Mouse (Mus musculus) hindbrain, embryonic 15.5 days (tissue): Measurements from ENCODE around the gene Erh. TPM values are rescaled to one million over a fixed set of nuclear protein-coding genes. Genes with fewer than 3 reads are reported as not detected.

Experiments used
- ATAC-seq: fragments of 200-750 bp; cut with Nextera tagmentation; 2 replicates; pipeline ENCODE4 v1.8.0; 2017; ENCODE audit warnings: low read depth, moderate number of reproducible peaks, moderate TSS enrichment; ENCODE audit not compliant: low FRiP score
- H3K27ac ChIP-seq: fragments of 300-500 bp; sonication (generic); replicated peaks from 2 replicates; pipeline ENCODE4 v1.5.1; 2015; ENCODE audit warnings: mild to moderate bottlenecking, inconsistent platforms
- H3K27me3 ChIP-seq: fragments of 300-500 bp; sonication (generic); 2 replicates; pipeline ENCODE4 v1.6.1; 2015; ENCODE audit warnings: control low read depth, inconsistent platforms
- H3K36me3 ChIP-seq: fragments of 300-500 bp; sonication (generic); 2 replicates; pipeline ENCODE4 v1.6.1; 2015; ENCODE audit warnings: control low read depth, inconsistent platforms
- H3K4me1 ChIP-seq: fragments of 300-500 bp; sonication (generic); replicated peaks from 2 replicates; pipeline ENCODE4 v1.6.1; 2015; ENCODE audit warnings: control low read depth, inconsistent platforms
- H3K4me2 ChIP-seq: fragments of 300-500 bp; sonication (generic); 2 replicates; pipeline ENCODE4 v1.6.1; 2015; ENCODE audit warnings: moderate library complexity, mild to moderate bottlenecking, inconsistent platforms
- H3K4me3 ChIP-seq: fragments of 300-500 bp; sonication (generic); 2 replicates; pipeline ENCODE4 v1.5.1; 2015; ENCODE audit warnings: mild to moderate bottlenecking, inconsistent platforms
- H3K9ac ChIP-seq: fragments of 300-500 bp; sonication (generic); 2 replicates; pipeline ENCODE4 v1.6.1; 2015; ENCODE audit warnings: inconsistent platforms
- H3K9me3 ChIP-seq: fragments of 300-500 bp; sonication (generic); 2 replicates; pipeline ENCODE4 v1.6.1; 2016; ENCODE audit warnings: control low read depth, inconsistent platforms
- WGBS: fragments of 180-500 bp; shearing (Covaris S2); methylation state at CpG from one replicate; pipeline ENCODE4 v1.1.7; 2015; 5-methylcytosine and 5-hydroxymethylcytosine counted together
- polyA plus RNA-seq: library from polyadenylated mRNA; unstranded; fragments of >200 nt; fragmentation: Nextera tagmentation; extraction: Ambion mirVana; gene quantifications from 2 replicates; pipeline ENCODE4 v1.2.1, GENCODE M21; 2015

Erh gene
- polyA plus RNA-seq: 270 and 289 TPM in 2 replicates

DNA sequence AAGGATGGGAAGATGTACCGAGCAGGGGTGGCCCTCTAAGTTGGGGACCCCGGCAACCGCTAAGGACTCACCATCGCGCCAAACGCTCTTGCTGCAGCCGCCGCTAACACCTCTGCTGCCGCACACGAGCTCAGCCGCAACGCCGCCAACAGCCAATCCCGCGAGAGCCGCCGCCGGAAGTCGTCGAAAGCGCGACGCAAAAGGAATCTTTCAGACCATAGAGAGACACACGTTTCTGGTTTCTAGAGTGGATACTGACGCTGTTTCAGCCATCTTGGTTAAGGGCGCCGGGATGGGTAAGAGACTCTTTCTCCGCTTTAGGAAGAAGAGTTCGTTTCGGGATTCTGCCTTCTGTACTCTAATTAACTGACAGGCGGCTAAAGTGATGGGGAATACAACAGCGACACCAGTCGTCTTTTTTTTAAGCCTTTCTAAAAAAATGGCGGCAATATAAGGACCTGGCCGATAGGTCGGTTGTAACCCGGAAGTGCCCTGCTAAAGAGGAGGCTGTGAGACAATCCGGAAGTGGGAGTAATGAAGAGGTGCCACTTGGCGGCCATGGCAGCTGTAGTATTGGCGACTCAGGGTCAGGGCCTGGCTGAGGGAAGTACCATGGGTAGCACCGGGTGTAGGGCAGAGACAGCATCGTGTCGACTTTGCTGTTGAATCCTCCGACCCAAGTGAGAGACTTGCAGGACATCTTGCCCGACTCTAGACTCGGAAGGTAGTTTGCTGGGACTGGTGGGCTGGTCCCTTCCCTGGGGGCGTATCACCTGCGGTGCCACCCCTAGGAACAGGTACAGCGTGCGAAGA, at the start of gene Erh, which contains the start of gene Slc39a9:
Gene Erh, minus strand, starts transcription at position 649 of the 813 bp plus-strand sequence.
Gene Slc39a9, plus strand, starts transcription at position 191 of the 813 bp plus-strand sequence.
- H3K27me3 ChIP-seq: no peaks in the 10 kb centered on the region
- peaks cover 62% of the 10 kb centered on the region for H3K4me1 ChIP-seq
- peak within 1 kb of the TSS; percentile 92 for H3K4me2 ChIP-seq
- peak within 1 kb of the TSS; percentile 97 for H3K4me3 ChIP-seq
- peak within 1 kb of the TSS; percentile 98 for H3K9ac ChIP-seq
- WGBS: under 1% methylated on average over 50 of the region's 50 CpGs
- ATAC-seq: peak; percentile 97
- H3K36me3 ChIP-seq: peaks cover 24% of the 10 kb centered on the region
- no peaks in the 10 kb centered on the region for H3K9me3 ChIP-seq
- peak within 1 kb of the TSS; percentile 94 for H3K27ac ChIP-seq

GRCm38 (mm10) chr12:80693700-80694099, 49.6 kb upstream of the Erh start:
- peaks cover 48% of the 10 kb centered on the region for H3K27me3 ChIP-seq
- H3K4me1 ChIP-seq: peaks cover 21% of the 10 kb centered on the region
- H3K4me2 ChIP-seq: no peak overlapping the region
- no peak overlapping the region for H3K27ac ChIP-seq
- 49% methylated on average over 2 of the region's 2 CpGs for WGBS
- ATAC-seq: no peak
- no peak overlapping the region for H3K9ac ChIP-seq
- H3K9me3 ChIP-seq: no peaks in the 10 kb centered on the region
- H3K36me3 ChIP-seq: no peaks in the 10 kb centered on the region
- H3K4me3 ChIP-seq: no peak overlapping the region

- Histone ChIP-seq H3K4me1 (peaks cover 21% of the 10 kb centered on the region), H3K4me2 (peak within 1 kb of the TSS; percentile 60), H3K27ac (no peak within 1 kb of the TSS), H3K9me3 (no peaks in the 10 kb centered on the region), H3K4me3 (peak within 1 kb of the TSS; percentile 41), H3K27me3 (peaks cover 48% of the 10 kb centered on the region), H3K9ac (peak within 1 kb of the TSS; percentile 2; the same call in 1 of the 2 replicates), H3K36me3 (no peaks in the 10 kb centered on the region)
- WGBS: 1% methylated on average over 42 of the region's 52 CpGs
- ATAC-seq: peak; percentile 60
These were observed 48.3 kb upstream of the Erh start, which contains the start of gene Plekhd1 for GRCm38 (mm10) chr12:80692269-80692972. Gene Plekhd1, plus strand, starts transcription at chr12:80692591.

DNA sequence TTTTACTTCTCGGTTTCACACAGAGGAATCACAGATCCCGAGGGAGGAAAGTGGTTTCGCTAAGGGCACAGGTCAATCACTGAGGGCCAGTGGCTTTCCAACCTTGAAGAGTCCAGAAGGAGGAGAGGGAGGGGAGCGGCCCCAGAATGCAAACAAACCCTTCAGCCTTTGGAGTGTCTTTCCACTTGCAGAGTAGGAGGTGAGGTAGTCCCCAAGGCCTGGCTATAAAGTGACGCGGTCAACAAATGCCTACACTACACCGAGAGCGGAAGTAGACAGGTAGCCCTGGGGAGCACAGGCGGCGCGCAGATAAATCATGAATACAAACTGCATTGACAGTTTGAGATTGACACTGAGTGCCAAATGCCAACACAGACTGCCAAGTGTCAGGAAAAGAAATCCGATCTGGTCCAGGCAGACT, 47.5 kb upstream of the Erh start:
- Histone ChIP-seq H3K36me3 (no peaks in the 10 kb centered on the region), H3K4me3 (peak overlapping the region; percentile 41), H3K27ac (no peak overlapping the region), H3K9me3 (no peaks in the 10 kb centered on the region), H3K9ac (no peak overlapping the region), H3K4me1 (peaks cover 21% of the 10 kb centered on the region), H3K4me2 (peak overlapping the region; percentile 60), H3K27me3 (peaks cover 48% of the 10 kb centered on the region)
- ATAC-seq: no peak
- WGBS: 14% methylated on average over 12 of the region's 12 CpGs

DNA sequence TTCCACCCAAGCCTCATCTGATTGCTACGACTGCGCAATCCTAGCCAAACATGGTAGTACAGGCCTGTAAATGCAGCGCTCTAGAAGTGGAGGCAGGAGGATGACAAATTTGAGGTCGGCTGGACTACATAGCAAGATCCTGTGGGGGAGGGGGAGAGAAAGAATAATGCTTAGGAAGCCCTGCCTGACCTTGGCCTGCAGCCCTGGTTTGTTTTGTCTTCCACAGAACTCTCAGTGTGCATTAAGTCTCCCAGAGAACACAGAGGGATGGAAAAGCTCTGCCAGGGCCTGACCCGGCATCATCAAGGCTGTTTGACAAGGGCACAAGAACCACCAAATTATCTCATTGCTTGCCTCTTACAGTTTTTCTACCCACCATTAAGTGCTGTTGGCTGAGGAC, 45.6 kb upstream of the Erh start:
- Histone ChIP-seq H3K36me3 (no peaks in the 10 kb centered on the region), H3K4me3 (no peak overlapping the region), H3K27ac (no peak overlapping the region), H3K4me1 (peaks cover 21% of the 10 kb centered on the region), H3K9ac (no peak overlapping the region), H3K4me2 (no peak overlapping the region), H3K9me3 (no peaks in the 10 kb centered on the region), H3K27me3 (peaks cover 41% of the 10 kb centered on the region)
- no peak for ATAC-seq
- 58% methylated on average over 5 of the region's 5 CpGs for WGBS

DNA sequence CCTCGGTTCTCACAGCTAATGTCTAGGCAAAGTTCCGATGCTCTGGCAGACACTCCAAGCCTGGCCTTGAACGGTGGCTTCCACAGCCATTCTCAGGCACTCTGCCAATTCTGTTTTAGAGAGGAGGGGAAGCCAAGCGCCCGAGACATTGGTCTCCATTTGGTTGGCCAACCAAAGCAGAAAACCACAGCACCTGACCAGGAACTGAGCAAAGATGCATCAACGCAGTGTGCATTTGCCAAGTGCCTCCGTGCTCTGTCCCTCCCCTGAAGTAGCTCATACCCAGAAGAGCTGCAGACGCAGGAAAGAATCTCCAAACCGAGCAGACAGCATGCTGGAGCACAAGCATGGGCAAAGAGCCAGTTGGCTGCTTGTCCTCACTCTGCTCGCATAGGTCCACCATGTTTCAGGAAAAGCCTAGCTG, 43.7 kb upstream of the Erh start:
- H3K9me3 ChIP-seq: no peaks in the 10 kb centered on the region
- 59% methylated on average over 10 of the region's 10 CpGs for WGBS
- H3K36me3 ChIP-seq: no peaks in the 10 kb centered on the region
- no peak overlapping the region for H3K4me3 ChIP-seq
- H3K4me1 ChIP-seq: peaks cover 15% of the 10 kb centered on the region
- no peak overlapping the region for H3K9ac ChIP-seq
- H3K4me2 ChIP-seq: no peak overlapping the region
- H3K27me3 ChIP-seq: peaks cover 22% of the 10 kb centered on the region
- ATAC-seq: peak; percentile 43
- H3K27ac ChIP-seq: no peak overlapping the region

DNA sequence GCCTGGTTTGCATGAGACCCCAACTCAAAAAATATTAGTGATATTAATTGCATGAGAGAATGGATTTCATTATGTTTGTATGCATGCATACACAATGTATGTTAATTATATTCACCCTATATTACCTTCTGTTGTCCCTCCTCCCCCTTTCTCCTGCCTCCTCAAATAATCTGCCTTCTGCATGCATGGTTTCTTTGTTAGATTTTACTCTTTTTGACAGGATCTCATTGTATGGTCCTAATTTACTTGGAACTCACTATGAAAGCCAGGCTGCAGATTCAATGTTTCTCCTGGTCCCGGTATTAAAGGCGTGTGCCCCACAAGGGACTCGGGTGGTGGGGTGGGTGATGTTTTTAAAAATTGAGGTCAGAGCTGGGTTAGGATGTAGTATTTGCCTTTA, 40.2 kb upstream of the Erh start:
- Histone ChIP-seq H3K4me3 (no peak overlapping the region), H3K9ac (no peak overlapping the region), H3K9me3 (no peaks in the 10 kb centered on the region), H3K4me1 (no peaks in the 10 kb centered on the region), H3K36me3 (peaks cover 10% of the 10 kb centered on the region), H3K27me3 (no peaks in the 10 kb centered on the region), H3K4me2 (no peak overlapping the region), H3K27ac (no peak overlapping the region)
- 79% methylated on average over 3 of the region's 3 CpGs for WGBS
- ATAC-seq: no peak

- H3K36me3 ChIP-seq: peaks cover 16% of the 10 kb centered on the region
- H3K9me3 ChIP-seq: no peaks in the 10 kb centered on the region
- H3K4me1 ChIP-seq: no peaks in the 10 kb centered on the region
- H3K27me3 ChIP-seq: no peaks in the 10 kb centered on the region
- ATAC-seq: no peak
- no peak overlapping the region for H3K27ac ChIP-seq
- 94% methylated on average over 3 of the region's 3 CpGs for WGBS
- no peak overlapping the region for H3K9ac ChIP-seq
- no peak overlapping the region for H3K4me3 ChIP-seq
- H3K4me2 ChIP-seq: no peak overlapping the region
These were observed 39.4 kb upstream of the Erh start for GRCm38 (mm10) chr12:80683554-80683953.

- 81% methylated on average over 1 of the region's 1 CpGs for WGBS
- Histone ChIP-seq H3K9ac (no peak overlapping the region), H3K4me1 (no peaks in the 10 kb centered on the region), H3K4me2 (no peak overlapping the region), H3K27me3 (no peaks in the 10 kb centered on the region), H3K36me3 (peaks cover 21% of the 10 kb centered on the region), H3K27ac (no peak overlapping the region), H3K4me3 (no peak overlapping the region), H3K9me3 (no peaks in the 10 kb centered on the region)
- ATAC-seq: peak; percentile 42; the same call in 1 of the 2 replicates
These were observed 37.2 kb upstream of the Erh start for GRCm38 (mm10) chr12:80681340-80681739.

DNA sequence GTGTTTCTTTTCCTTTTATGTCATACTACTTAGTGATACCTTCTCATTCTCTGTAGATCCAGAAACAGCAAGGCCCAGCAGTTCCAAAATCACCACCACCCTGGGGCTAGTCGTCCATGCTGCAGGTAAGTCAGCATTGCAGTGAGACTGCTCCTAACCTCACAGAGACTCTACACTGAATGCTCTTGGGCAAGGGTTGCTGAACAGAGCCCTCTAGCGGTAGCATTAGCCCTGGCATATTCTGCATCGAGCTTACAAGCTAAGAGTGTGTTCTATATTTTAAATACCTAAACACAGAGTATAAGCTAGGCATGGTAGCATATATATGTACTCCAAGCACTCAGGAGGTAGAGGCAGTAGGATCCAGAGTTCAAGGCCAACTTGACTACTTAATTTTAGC, 29.0 kb upstream of the Erh start:
- no peaks in the 10 kb centered on the region for H3K27me3 ChIP-seq
- no peaks in the 10 kb centered on the region for H3K4me1 ChIP-seq
- no peak overlapping the region for H3K9ac ChIP-seq
- peak; percentile 65; the same call in 1 of the 2 replicates for ATAC-seq
- H3K36me3 ChIP-seq: peaks cover 28% of the 10 kb centered on the region
- 20% methylated on average over 3 of the region's 3 CpGs for WGBS
- H3K4me3 ChIP-seq: no peak overlapping the region
- no peaks in the 10 kb centered on the region for H3K9me3 ChIP-seq
- H3K4me2 ChIP-seq: no peak overlapping the region
- no peak overlapping the region for H3K27ac ChIP-seq

DNA sequence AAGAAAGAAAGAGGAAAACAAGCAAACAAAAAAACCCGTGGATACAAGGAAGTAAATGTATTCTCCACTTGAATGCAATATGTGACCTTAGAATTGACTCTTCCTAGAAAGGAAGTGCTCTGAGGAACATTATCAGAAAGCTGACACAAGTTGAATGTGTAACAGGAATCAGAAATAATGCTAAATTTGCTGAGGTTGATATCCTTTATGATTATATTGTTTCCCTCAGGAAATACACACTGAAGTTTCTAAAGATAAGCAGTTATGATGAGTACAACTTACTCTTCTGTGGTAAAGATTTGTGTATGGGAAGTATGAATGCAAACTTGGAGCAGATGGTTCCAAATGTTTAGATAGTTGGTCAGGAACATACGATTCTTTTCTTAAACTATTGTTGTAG, 24.2 kb upstream of the Erh start:
- H3K4me1 ChIP-seq: no peaks in the 10 kb centered on the region
- H3K9me3 ChIP-seq: no peaks in the 10 kb centered on the region
- no peaks in the 10 kb centered on the region for H3K27me3 ChIP-seq
- H3K4me2 ChIP-seq: no peak overlapping the region
- no peak overlapping the region for H3K27ac ChIP-seq
- WGBS: 87% methylated on average over 2 of the region's 2 CpGs
- H3K9ac ChIP-seq: no peak overlapping the region
- peaks cover 12% of the 10 kb centered on the region; the same call in 1 of the 2 replicates for H3K36me3 ChIP-seq
- H3K4me3 ChIP-seq: no peak overlapping the region
- ATAC-seq: no peak

DNA sequence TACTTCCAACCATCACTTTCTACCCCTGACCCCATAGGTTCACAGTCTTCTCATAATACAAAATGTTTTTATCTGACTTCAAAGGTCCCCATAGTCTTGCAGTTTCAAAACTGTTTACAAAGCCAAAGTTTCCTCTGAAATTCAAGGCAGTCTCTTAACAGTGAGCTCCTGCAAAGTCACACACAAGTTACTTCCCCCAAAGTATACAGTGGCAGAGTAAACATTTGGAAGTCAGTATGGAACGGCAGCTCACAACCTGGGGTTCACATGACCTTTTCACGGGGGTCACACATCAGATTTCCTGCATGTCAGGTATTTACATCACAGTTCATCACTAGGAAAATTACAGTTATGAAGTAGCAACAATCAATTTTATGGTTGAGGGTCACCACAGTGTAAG, 19.8 kb upstream of the Erh start:
- no peak overlapping the region for H3K27ac ChIP-seq
- no peak overlapping the region for H3K9ac ChIP-seq
- H3K9me3 ChIP-seq: no peaks in the 10 kb centered on the region
- 0 out of 2 replicates have a peak, but pooled peaks cover 5% of the 10 kb centered on the region for H3K4me1 ChIP-seq
- 83% methylated on average over 2 of the region's 2 CpGs for WGBS
- no peak overlapping the region for H3K4me3 ChIP-seq
- H3K36me3 ChIP-seq: 0 out of 2 replicates have a peak, but pooled peaks cover 14% of the 10 kb centered on the region
- no peak overlapping the region for H3K4me2 ChIP-seq
- no peak for ATAC-seq
- H3K27me3 ChIP-seq: no peaks in the 10 kb centered on the region
